ENCODE assay signal across 8 mouse cellular contexts in genomic region chr1:89136089-89136811, GRCm38 (mm10).
A peak's percentile ranks its signal among the peaks of the same experiment; 100 is the strongest.
DNase-seq lines count a peak whose midpoint lies in the region; ATAC-seq lines count a peak whose summit lies in the region.

No protein-coding gene starts in this region.

- H3K27me3 ChIP-seq in midbrain, embryonic 15.5 days (replicated peaks): no peaks in the 10 kb centered on the region
- H3K27me3 ChIP-seq in midbrain, embryonic 10.5 days (ENCODE audit: low read depth, poor library complexity, severe bottlenecking): no peaks in the 10 kb centered on the region

- H3K4me2 ChIP-seq in midbrain, embryonic 15.5 days: no peak overlapping the region

- H3K36me3 ChIP-seq in midbrain, embryonic 15.5 days (replicated peaks): no peaks in the 10 kb centered on the region
- H3K36me3 ChIP-seq in midbrain, embryonic 10.5 days: peaks cover 45% of the 10 kb centered on the region

- H3K9ac ChIP-seq in midbrain, embryonic 15.5 days: no peak overlapping the region

- ATAC-seq in midbrain, embryonic 15.5 days (replicated peaks): 0 out of 2 replicates have a peak, but pooled peaks have one; percentile 35
- no peak for ATAC-seq in CD4-positive, CD25-positive, alpha-beta regulatory T cell, adult 4 months

- H3K4me3 ChIP-seq in midbrain, embryonic 15.5 days: no peak overlapping the region
- H3K4me3 ChIP-seq in midbrain, embryonic 10.5 days: no peak overlapping the region

- no peak overlapping the region for H3K27ac ChIP-seq in midbrain, embryonic 15.5 days
- H3K27ac ChIP-seq in midbrain, embryonic 10.5 days (replicated peaks): no peak overlapping the region

- H3K4me1 ChIP-seq in midbrain, embryonic 15.5 days: peaks cover 5% of the 10 kb centered on the region; the same call in 1 of the 2 replicates
- H3K4me1 ChIP-seq in midbrain, embryonic 10.5 days: peaks cover under 1% of the 10 kb centered on the region; the same call in 1 of the 2 replicates

- DNase-seq in adrenal gland, postnatal 10 days: peak; percentile 70
- DNase-seq in adrenal gland, postnatal 4 days (ENCODE audit: low spot score in 2 of 2): no peak
- DNase-seq in midbrain, embryonic 10.5 days (ENCODE audit: low spot score): no peak
- peak; percentile 63 for DNase-seq in kidney, adult 9 months
- peak; percentile 71 for DNase-seq in lung, postnatal 14 days
- no peak for DNase-seq in ovary, postnatal 36 days (ENCODE audit: low spot score)

- WGBS in midbrain, embryonic 15.5 days: 69% methylated on average over 13 of the region's 13 CpGs
- 95% methylated on average over 13 of the region's 13 CpGs for WGBS in midbrain, embryonic 10.5 days

- H3K9me3 ChIP-seq in midbrain, embryonic 15.5 days: no peaks in the 10 kb centered on the region
- no peaks in the 10 kb centered on the region; the same call in 1 of the 2 replicates for H3K9me3 ChIP-seq in midbrain, embryonic 10.5 days (replicated peaks)

Comparison
In these comparisons a context has a peak if more than half of its experiments do, and no peak if none do; other contexts are left out.
1. DNase-seq: peak in adrenal gland, postnatal 10 days (single experiment), kidney, adult 9 months (single experiment) and lung, postnatal 14 days (single experiment); none in adrenal gland, postnatal 4 days (0 of 2), midbrain, embryonic 10.5 days (single experiment) and ovary, postnatal 36 days (single experiment).